Mouse (Mus musculus) layer of hippocampus, adult 11-12 months (tissue): Measurements from ENCODE around the gene Olfr61.
"Not testable (repeated sequence)": the region's sequence is repeated elsewhere in the genome, so short reads cannot be mapped to it uniquely, and the experiment has no call there.

ENCODE experiments used
- DNase-seq: peaks from one replicate; pipeline ENCODE4 v3.0.0; 2022; ENCODE audit warnings: low spot score

Olfr61 gene

DNA sequence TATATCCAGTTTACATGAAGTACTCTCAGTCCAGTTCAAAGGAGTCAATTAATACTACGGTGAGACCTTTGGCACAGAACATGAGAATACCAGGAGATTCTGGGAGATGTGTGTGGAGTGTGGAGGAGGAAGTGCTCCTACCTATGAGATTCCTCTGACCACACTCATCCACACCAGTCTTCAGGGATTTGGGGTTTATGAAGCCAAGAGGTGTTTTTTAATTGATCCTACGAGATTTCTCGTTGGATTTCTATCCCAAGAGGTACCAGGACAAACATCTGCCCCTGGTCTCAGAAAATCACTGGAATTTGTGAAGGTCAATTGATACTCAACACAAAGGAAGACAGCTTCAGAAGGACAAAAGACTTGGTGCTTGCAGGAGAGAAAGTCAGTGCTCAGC, at the start of gene Olfr61:
Olfr61 (plus strand) TSS at position 301 of the 400 bp plus-strand sequence.
- not testable (repeated sequence) for DNase-seq

GRCm38 (mm10) chr7:140600969-140601368, 27.8 kb upstream of the Olfr61 start, which contains the start of gene Olfr46:
Olfr46 (plus strand) TSS chr7:140601269.
- not testable (repeated sequence) for DNase-seq

DNA sequence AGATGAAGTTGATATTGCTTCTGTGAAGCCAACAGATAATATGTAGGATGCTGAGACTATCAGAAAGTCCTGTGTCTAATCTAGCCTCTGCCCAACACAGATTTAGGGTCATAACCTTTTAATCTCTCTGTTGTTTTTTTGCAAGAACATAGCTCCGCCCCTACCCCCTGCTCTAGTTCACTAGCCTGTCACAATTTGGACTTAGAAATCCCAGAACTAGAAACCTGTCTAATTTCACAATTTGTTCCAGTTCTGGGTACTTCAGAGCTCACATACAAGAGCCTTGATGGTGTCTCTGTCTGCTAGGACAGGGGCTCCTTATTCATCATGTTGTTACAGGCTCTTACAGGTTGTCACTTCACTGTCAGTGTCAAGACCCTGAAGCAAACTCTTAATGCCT, 1.8 kb downstream of the Olfr61 start:
- DNase-seq: no peak

GRCm38 (mm10) chr7:140646152-140646551, 17.4 kb downstream of the Olfr61 start, which contains the start of gene Olfr53:
Olfr53 (plus strand) TSS chr7:140646452.
- no peak for DNase-seq

- no peak for DNase-seq
These were observed 30.9 kb downstream of the Olfr61 start, which contains the start of gene Olfr539 for GRCm38 (mm10) chr7:140659630-140660029. Olfr539 (plus strand) TSS chr7:140659930.

GRCm38 (mm10) chr7:140670693-140671092, 41.9 kb downstream of the Olfr61 start:
- not testable (repeated sequence) for DNase-seq

DNA sequence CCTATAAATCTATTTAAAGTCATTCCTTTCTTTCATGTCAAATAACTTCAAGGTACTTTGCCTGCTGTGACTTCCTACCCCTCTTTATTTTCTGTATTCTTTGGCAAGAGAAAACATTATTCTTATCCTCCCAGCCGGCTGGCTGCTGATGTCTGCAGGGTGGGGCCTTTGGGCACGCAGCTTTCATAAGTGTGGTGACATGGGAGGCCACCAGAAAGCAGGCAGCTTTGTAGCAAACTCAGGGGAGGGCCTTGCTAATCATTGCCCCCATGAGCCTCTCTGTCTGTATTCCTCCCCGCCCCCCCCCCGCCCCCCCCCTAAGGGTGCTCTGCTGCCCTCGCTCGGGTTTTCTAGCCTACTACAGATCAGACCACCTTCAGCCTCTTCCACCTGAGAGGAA, 47.1 kb downstream of the Olfr61 start:
- DNase-seq: no peak

- DNase-seq: not testable (repeated sequence)
These were observed 50.8 kb downstream of the Olfr61 start for GRCm38 (mm10) chr7:140679591-140679990.

GRCm38 (mm10) chr7:140681651-140682050, 52.9 kb downstream of the Olfr61 start, which contains the start of gene Olfr45:
Olfr45 (plus strand) TSS chr7:140681951.
- DNase-seq: no peak
